Mouse (Mus musculus) myocyte (in vitro differentiated cells): ENCODE measurements around the gene Hnrnpf. TPM values are rescaled to one million over a fixed set of nuclear protein-coding genes. Genes with fewer than 3 reads are reported as not detected.

ENCODE experiments used
- H3K27me3 ChIP-seq: one replicate; pipeline ENCODE4 v1.6.1; 2011; ENCODE audit not compliant: control insufficient read depth, insufficient read depth, insufficient read length
- H3K36me3 ChIP-seq: one replicate; pipeline ENCODE4 v1.6.1; 2011; ENCODE audit not compliant: control insufficient read depth, insufficient read depth
- H3K4me2 ChIP-seq: one replicate; pipeline ENCODE4 v1.6.1; 2011; ENCODE audit warnings: low read depth, control low read depth
- H3K4me3 ChIP-seq: one replicate; pipeline ENCODE4 v1.5.1; 2011; ENCODE audit warnings: mild to moderate bottlenecking, control low read depth, moderate library complexity
- H3K79me2 ChIP-seq: one replicate; pipeline ENCODE4 v1.6.1; 2011; ENCODE audit not compliant: control insufficient read depth, insufficient read depth
- H3ac ChIP-seq: one replicate; pipeline ENCODE4 v1.6.1; 2011; ENCODE audit not compliant: control insufficient read depth, insufficient read length
- CEBPB ChIP-seq: IDR thresholded peaks from 2 replicates; pipeline ENCODE4 v1.6.1; 2011; ENCODE audit warnings: mild to moderate bottlenecking, moderate library complexity; ENCODE audit not compliant: poor library complexity, insufficient read depth, severe bottlenecking
- E2F4 ChIP-seq: IDR thresholded peaks from one replicate; pipeline ENCODE4 v1.6.1; 2011; ENCODE audit warnings: mild to moderate bottlenecking, control low read depth, moderate library complexity; ENCODE audit not compliant: insufficient read depth
- MAX ChIP-seq: IDR thresholded peaks from one replicate; pipeline ENCODE4 v1.6.1; 2011; ENCODE audit warnings: low read depth, mild to moderate bottlenecking, control low read depth
- MYOD1 ChIP-seq, 3 experiments: IDR thresholded peaks; one replicate each; pipeline ENCODE4 v1.6.1; 2011; ENCODE audit warnings: control low read depth in 2 of 3, low read depth in 2 of 3, mild to moderate bottlenecking in 2 of 3, moderate library complexity in 1 of 3; ENCODE audit not compliant: insufficient read length in 2 of 3, control insufficient read depth in 1 of 3
- MYOG ChIP-seq, 3 experiments: IDR thresholded peaks; one replicate each; pipeline ENCODE4 v1.6.1; 2011; ENCODE audit warnings: control low read depth in 2 of 3, low read depth in 2 of 3, mild to moderate bottlenecking in 2 of 3; ENCODE audit not compliant: insufficient read length in 2 of 3, control insufficient read depth in 1 of 3, insufficient read depth in 1 of 3
- POLR2A ChIP-seq: IDR thresholded peaks from one replicate; pipeline ENCODE4 v1.6.1; 2011; ENCODE audit warnings: low read depth, mild to moderate bottlenecking, control low read depth, moderate library complexity; ENCODE audit not compliant: insufficient read length
- POLR2AphosphoS2 ChIP-seq: IDR thresholded peaks from one replicate; pipeline ENCODE4 v1.6.1; 2011; ENCODE audit warnings: low read depth, control low read depth; ENCODE audit not compliant: insufficient read length
- REST ChIP-seq: IDR thresholded peaks from one replicate; pipeline ENCODE4 v1.6.1; 2011; ENCODE audit warnings: mild to moderate bottlenecking, control low read depth, moderate library complexity; ENCODE audit not compliant: insufficient read depth, insufficient read length
- SRF ChIP-seq: IDR thresholded peaks from one replicate; pipeline ENCODE4 v1.6.1; 2011; ENCODE audit warnings: low read depth; ENCODE audit not compliant: control insufficient read depth, insufficient read length
- TCF12 ChIP-seq: IDR thresholded peaks from one replicate; pipeline ENCODE4 v1.6.1; 2011; ENCODE audit warnings: mild to moderate bottlenecking, control low read depth; ENCODE audit not compliant: poor library complexity, insufficient read depth, severe bottlenecking
- TCF3 ChIP-seq: IDR thresholded peaks from one replicate; pipeline ENCODE4 v1.6.1; 2011; ENCODE audit warnings: low read depth, control low read depth; ENCODE audit not compliant: insufficient read length
- USF1 ChIP-seq: IDR thresholded peaks from one replicate; pipeline ENCODE4 v1.6.1; 2011; ENCODE audit warnings: low read depth, mild to moderate bottlenecking, control low read depth, moderate library complexity
- polyA plus RNA-seq: library from polyadenylated mRNA; unstranded; fragments of >200 nt; fragmentation: generic; extraction: Trizol; gene quantifications from one replicate; pipeline ENCODE4 v1.2.1, GENCODE M21; 2012; ENCODE audit warnings: missing spikeins

Hnrnpf gene
- polyA plus RNA-seq, 1 experiment = 186 TPM

GRCm38 (mm10) chr6:117937222-117937932, 37.3 kb downstream of the Hnrnpf start, which contains the start of gene Fxyd4:
Gene Fxyd4 (minus strand): TSS chr6:117937692.
- Histone ChIP-seq H3K4me2 (no peak within 1 kb of the TSS), H3ac (no peak within 1 kb of the TSS), H3K27me3 (no peaks in the 10 kb centered on the region), H3K36me3 (no peaks in the 10 kb centered on the region), H3K79me2 (no peaks in the 10 kb centered on the region), H3K4me3 (no peak within 1 kb of the TSS)
- no peak for TF ChIP-seq CEBPB
- TF ChIP-seq REST = no peak
- no peak for TF ChIP-seq MAX
- TF ChIP-seq TCF12 = no peak
- no peak for TF ChIP-seq SRF
- no peak for TF ChIP-seq POLR2A
- no peak for TF ChIP-seq MYOD1 (IDR thresholded peaks at IDR 0.05; ENCODE audit: control insufficient read depth in 1 of 3, insufficient read length in 2 of 3, low read depth in 2 of 3)
- TF ChIP-seq POLR2AphosphoS2 = no peak
- TF ChIP-seq MYOG (IDR thresholded peaks at IDR 0.05; ENCODE audit: control insufficient read depth in 1 of 3, insufficient read depth in 1 of 3, insufficient read length in 2 of 3, low read depth in 2 of 3) = no peak
- TF ChIP-seq USF1 = no peak
- no peak for TF ChIP-seq TCF3
- TF ChIP-seq E2F4 = no peak

GRCm38 (mm10) chr6:117938951-117939350, 38.8 kb downstream of the Hnrnpf start:
- no peak overlapping the region for H3K4me2 ChIP-seq
- H3K27me3 ChIP-seq = no peaks in the 10 kb centered on the region
- no peak overlapping the region for H3ac ChIP-seq
- no peaks in the 10 kb centered on the region for H3K79me2 ChIP-seq
- TF ChIP-seq E2F4 (no peak), POLR2A (no peak)
- no peak overlapping the region for H3K4me3 ChIP-seq
- no peaks in the 10 kb centered on the region for H3K36me3 ChIP-seq

GRCm38 (mm10) chr6:117942769-117943168, 42.6 kb downstream of the Hnrnpf start:
- no peaks in the 10 kb centered on the region for H3K27me3 ChIP-seq
- no peaks in the 10 kb centered on the region for H3K36me3 ChIP-seq
- H3K4me2 ChIP-seq = no peak overlapping the region
- no peak overlapping the region for H3K4me3 ChIP-seq
- H3K79me2 ChIP-seq = no peaks in the 10 kb centered on the region
- TF ChIP-seq MYOD1 (IDR thresholded peaks at IDR 0.05; ENCODE audit: control insufficient read depth in 1 of 3, insufficient read length in 2 of 3, low read depth in 2 of 3) = no peak
- TF ChIP-seq MAX = no peak
- TF ChIP-seq CEBPB = no peak
- no peak for TF ChIP-seq USF1
- TF ChIP-seq MYOG (IDR thresholded peaks at IDR 0.05; ENCODE audit: control insufficient read depth in 1 of 3, insufficient read depth in 1 of 3, insufficient read length in 2 of 3, low read depth in 2 of 3) = no peak
- TF ChIP-seq E2F4 = no peak
- TF ChIP-seq SRF = no peak
- no peak for TF ChIP-seq TCF12
- TF ChIP-seq TCF3 = no peak
- no peak for TF ChIP-seq POLR2AphosphoS2
- TF ChIP-seq REST = no peak
- TF ChIP-seq POLR2A = no peak
- H3ac ChIP-seq = no peak overlapping the region

- no peak for TF ChIP-seq TCF12
- TF ChIP-seq POLR2AphosphoS2 = no peak
- no peak for TF ChIP-seq MYOG (IDR thresholded peaks at IDR 0.05; ENCODE audit: control insufficient read depth in 1 of 3, insufficient read depth in 1 of 3, insufficient read length in 2 of 3, low read depth in 2 of 3)
- no peak for TF ChIP-seq TCF3
- no peak for TF ChIP-seq MYOD1 (IDR thresholded peaks at IDR 0.05; ENCODE audit: control insufficient read depth in 1 of 3, insufficient read length in 2 of 3, low read depth in 2 of 3)
- TF ChIP-seq REST = no peak
- no peak for TF ChIP-seq MAX
- no peak for TF ChIP-seq POLR2A
- no peak for TF ChIP-seq CEBPB
- TF ChIP-seq USF1 = no peak
- no peak for TF ChIP-seq E2F4
- no peak for TF ChIP-seq SRF
- Histone ChIP-seq H3K27me3 (no peaks in the 10 kb centered on the region), H3K79me2 (no peaks in the 10 kb centered on the region)
Measured at GRCm38 (mm10) chr6:117943899-117944298, 43.8 kb downstream of the Hnrnpf start.

GRCm38 (mm10) chr6:117952330-117952729, 52.2 kb downstream of the Hnrnpf start:
- Histone ChIP-seq H3ac (no peak overlapping the region), H3K4me3 (no peak overlapping the region), H3K79me2 (no peaks in the 10 kb centered on the region), H3K4me2 (no peak overlapping the region), H3K36me3 (no peaks in the 10 kb centered on the region), H3K27me3 (no peaks in the 10 kb centered on the region)
- no peak for TF ChIP-seq CEBPB
- TF ChIP-seq TCF12 = no peak
- no peak for TF ChIP-seq REST
- no peak for TF ChIP-seq TCF3

More at GRCm38 (mm10) chr6:117943899-117944298, 43.8 kb downstream of the Hnrnpf start:
- H3K4me3 ChIP-seq = no peak overlapping the region
- no peak overlapping the region for H3ac ChIP-seq
- no peaks in the 10 kb centered on the region for H3K36me3 ChIP-seq
- no peak overlapping the region for H3K4me2 ChIP-seq
